Mouse (Mus musculus) CD4-positive helper T cell, adult 2 months (primary cell): ENCODE measurements around the gene Slc16a7.

ENCODE experiments used
- DNase-seq: peaks from one replicate; pipeline ENCODE4 v3.0.0-alpha.2; 2012; ENCODE audit warnings: low read depth, missing footprints, low spot score

The Slc16a7 gene

DNA sequence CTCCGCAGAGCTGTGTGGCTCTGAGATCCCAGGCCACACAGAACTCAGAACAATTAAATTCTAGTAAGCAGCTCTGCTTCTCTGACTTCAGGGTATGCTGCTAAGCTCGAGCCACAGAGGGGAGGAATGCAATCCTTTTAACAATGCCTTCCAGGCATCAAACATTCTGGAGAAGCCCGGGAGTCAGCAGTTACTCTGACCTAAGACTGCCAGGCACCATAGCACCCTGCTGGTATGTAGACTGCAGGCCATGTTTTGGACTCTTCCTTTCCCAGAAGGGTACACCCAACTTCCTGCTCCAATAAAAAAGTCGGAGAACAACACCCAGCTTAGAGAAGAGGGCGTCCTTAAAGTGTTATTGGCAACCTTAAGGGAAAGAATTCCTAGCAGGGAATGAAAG is 205.1 kb downstream of the Slc16a7 start:
- no peak for DNase-seq

DNA sequence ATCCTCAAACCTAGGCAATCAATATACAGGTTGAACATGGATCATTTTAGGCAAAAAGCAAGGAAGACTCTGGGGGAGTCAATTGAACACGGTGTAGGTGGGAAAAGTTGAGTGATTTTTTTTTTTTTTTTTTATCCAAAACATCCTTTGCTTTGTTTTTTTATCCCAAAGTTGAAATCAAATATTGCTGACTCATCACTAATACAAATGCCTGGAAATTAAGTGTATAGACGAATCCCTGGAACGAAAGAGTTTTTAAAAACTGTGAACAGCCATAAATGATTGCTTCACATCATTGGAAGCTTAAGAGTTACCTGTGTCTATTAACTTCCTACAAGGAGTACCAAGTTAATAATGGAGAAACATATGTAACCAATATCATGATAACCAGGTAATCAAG is 206.7 kb downstream of the Slc16a7 start:
- DNase-seq, result no peak

DNA sequence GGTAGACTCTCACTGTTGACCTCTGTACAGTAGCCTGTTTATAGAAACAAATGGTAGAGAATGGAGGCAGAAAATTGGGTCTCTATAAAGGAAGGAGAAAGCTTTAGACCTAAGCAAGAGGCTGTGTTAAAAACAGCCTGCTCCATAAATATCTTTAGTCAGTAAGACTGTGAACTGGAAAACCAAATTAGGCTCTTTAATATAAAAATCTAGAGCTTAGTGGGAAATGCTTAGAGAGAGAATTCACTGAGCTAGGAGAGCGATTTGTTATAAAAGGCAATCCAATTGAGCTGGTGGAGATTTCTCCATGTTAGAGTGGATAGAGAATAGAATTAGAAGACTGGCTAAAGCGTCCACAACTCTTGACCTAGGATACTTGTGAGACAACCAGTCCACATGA is 211.5 kb downstream of the Slc16a7 start:
- DNase-seq, result no peak

DNA sequence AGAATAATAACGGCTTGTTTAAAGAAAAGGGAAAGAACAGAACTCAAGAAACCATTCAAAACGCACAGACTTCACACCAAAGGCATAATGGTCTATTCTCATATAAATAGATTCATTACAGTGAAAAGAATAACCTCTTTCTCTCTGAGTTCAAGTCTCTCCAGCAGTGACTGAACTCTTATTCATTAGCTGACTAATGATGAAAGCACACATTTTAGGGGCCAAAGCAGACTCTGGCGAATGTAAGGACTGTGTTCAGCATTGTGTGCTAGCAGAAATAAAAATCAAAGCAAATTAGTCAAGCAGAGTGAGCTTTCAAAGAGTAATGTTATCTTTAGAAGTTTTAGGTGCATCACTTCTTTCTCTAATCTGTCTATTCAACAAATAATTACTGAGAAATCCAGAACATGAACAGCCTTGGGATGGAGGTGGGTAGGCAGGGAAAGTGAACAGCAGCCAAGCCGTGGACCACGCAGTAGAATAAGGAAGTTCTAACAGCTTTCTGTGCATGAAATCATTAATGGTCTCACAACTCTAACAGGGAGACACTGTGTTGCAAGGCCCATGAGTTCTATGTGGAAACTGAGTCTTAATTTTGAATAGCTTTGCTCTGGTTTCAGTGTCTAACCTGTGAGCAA is 214.1 kb downstream of the Slc16a7 start:
- DNase-seq, result no peak

DNA sequence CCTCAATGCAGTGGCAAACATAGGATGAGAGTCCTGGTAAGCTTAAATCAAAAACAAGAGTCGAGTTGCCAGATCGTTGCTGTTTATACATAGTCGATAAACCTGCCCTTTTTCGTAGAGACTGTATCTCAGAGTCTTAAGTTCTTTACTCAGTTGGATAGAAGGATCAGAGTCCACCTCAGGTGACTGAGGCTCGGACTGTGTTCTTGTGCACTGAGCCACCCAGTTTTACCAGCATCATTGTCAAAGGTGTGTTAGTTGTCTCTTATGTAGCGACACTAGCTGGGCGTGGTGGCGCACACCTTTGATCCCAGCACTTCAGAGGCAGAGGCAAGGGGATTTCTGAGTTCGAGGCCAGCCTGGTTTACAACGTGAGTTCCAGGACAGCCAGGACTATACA is 217.6 kb downstream of the Slc16a7 start:
- DNase-seq, result no peak

DNA sequence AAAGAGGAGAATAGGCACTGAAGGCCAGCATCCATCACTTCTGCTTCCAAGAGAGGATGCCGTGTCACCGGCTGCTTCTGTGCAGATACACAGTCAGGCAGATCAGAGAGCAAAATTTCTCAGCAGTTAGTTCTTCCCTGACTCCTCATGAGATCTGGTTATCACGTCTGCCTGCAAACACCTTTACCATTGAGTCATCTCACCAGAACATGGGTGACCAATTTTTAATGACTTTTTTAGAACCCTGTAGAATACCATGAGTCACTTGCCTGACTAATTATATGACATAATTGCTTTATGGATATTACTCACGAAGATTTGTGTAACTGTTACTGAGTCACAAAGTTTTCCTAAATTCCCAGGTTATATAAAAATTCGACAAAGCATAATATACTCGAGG is 218.1 kb downstream of the Slc16a7 start:
- DNase-seq, result no peak
